Mouse (Mus musculus): ENCODE measurements around the gene Stam2. TPM values are rescaled to one million over a fixed set of nuclear protein-coding genes. Genes with fewer than 3 reads are reported as not detected.

Gene Stam2
- polyA plus RNA-seq, 1 experiment from 2014 or later = 9.9 TPM

DNA sequence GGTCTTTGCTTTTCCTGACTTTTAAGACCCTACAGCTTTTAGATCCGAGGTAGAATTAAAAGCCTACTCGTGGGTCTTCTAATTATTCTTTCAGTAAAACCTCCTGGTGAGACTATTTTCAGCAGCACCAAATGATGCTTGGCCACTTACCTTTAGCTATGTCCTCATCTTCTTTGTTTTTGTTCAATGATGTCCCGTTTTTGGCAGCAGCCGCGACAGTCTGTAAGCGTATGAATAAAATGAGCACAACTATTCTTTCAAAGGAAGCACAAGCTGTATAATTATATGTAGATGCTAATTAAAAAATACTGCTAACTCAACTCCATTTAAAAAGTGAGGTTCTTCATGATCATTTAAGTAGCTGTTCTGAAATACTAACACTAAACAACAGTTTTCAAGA lies 26.5 kb downstream of the Stam2 start:
- no peak for ATAC-seq
- no peak overlapping the region for H3K4me3 ChIP-seq (ENCODE audit: low read depth, low read length)
- WGBS (ENCODE audit: insufficient replicate concordance) = 86% methylated on average over 6 of the region's 6 CpGs

DNA sequence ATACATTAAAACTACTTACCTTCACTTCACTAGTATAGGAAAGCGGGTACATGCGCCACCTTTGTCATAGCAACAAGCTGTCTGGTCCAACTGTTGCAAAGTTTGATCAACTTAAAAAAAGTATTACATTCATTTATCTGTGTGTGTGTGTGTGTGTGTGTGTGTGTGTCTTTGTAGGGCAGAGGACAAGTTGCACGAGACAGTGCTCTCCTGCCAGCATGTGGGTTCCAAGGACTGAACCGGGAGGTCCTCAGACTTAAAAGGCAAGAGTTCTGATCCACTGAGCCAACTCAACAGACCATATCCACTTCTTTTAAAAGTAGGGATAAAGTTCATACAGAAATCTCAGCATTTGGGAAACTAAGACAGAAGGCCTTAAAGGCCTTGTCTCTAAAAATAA lies 28.0 kb downstream of the Stam2 start:
- no peak for ATAC-seq
- no peaks in the 10 kb centered on the region for H3K27me3 ChIP-seq (ENCODE audit: insufficient read depth, low read length)
- H3K9me3 ChIP-seq (ENCODE audit: low read length) = no peaks in the 10 kb centered on the region
- no peak for TF ChIP-seq EP300 (IDR thresholded peaks at IDR 0.05; ENCODE audit: low read depth)
- TF ChIP-seq CTCF (IDR thresholded peaks at IDR 0.05; ENCODE audit: low read depth) = no peak
- peaks cover 29% of the 10 kb centered on the region for H3K36me3 ChIP-seq (replicated peaks; ENCODE audit: insufficient read depth, low read length)
- DNase-seq = no peak
- no peak overlapping the region for H3K4me2 ChIP-seq (ENCODE audit: low read depth, low read length)
- no peak overlapping the region for H3K4me3 ChIP-seq (ENCODE audit: low read depth, low read length)
- no peak overlapping the region for H3K9ac ChIP-seq (replicated peaks)
- no peaks in the 10 kb centered on the region for H3K4me1 ChIP-seq (ENCODE audit: insufficient read depth)
- 88% methylated on average over 4 of the region's 4 CpGs for WGBS (ENCODE audit: insufficient replicate concordance)
- no peak overlapping the region for H3K27ac ChIP-seq (ENCODE audit: low read depth)

More for the DNA sequence above, 26.5 kb downstream of the Stam2 start:
- Histone ChIP-seq H3K36me3 (replicated peaks; ENCODE audit: insufficient read depth, low read length) (peaks cover 29% of the 10 kb centered on the region), H3K9ac (replicated peaks) (no peak overlapping the region), H3K9me3 (ENCODE audit: low read length) (no peaks in the 10 kb centered on the region), H3K4me2 (ENCODE audit: low read depth, low read length) (no peak overlapping the region), H3K27me3 (ENCODE audit: insufficient read depth, low read length) (no peaks in the 10 kb centered on the region), H3K27ac (ENCODE audit: low read depth) (no peak overlapping the region), H3K4me1 (ENCODE audit: insufficient read depth) (no peaks in the 10 kb centered on the region)
- DNase-seq = no peak
- TF ChIP-seq CTCF (IDR thresholded peaks at IDR 0.05; ENCODE audit: low read depth) (no peak), EP300 (IDR thresholded peaks at IDR 0.05; ENCODE audit: low read depth) (no peak)

DNA sequence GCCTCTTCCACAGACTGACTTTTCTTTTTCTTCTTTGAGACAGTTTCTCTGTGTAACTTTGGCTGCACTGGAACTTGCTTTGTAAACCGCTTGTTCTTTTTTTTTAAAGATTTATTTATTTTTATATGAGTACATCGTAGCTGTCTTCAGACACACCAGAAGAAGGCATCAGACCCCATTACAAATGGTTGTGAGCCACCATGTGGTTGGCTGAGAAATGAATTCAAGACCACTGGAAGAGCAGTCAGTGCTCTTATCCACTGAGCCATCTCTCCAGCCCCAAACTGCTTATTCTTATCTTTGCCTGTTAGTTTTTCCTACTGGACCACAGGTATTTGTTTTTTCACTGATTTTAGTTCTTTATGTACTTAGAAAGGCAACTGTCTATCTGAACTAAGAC lies 31.3 kb downstream of the Stam2 start:
- H3K36me3 ChIP-seq (replicated peaks; ENCODE audit: insufficient read depth, low read length) = peaks cover 29% of the 10 kb centered on the region
- H3K4me1 ChIP-seq (ENCODE audit: insufficient read depth) = no peaks in the 10 kb centered on the region
- no peak overlapping the region for H3K9ac ChIP-seq (replicated peaks)
- H3K4me2 ChIP-seq (ENCODE audit: low read depth, low read length) = no peak overlapping the region
- DNase-seq (no peak), ATAC-seq (no peak)
- no peak for TF ChIP-seq EP300 (IDR thresholded peaks at IDR 0.05; ENCODE audit: low read depth)
- TF ChIP-seq CTCF (IDR thresholded peaks at IDR 0.05; ENCODE audit: low read depth) = no peak
- H3K9me3 ChIP-seq (ENCODE audit: low read length) = no peaks in the 10 kb centered on the region
- H3K27ac ChIP-seq (ENCODE audit: low read depth) = no peak overlapping the region
- no peaks in the 10 kb centered on the region for H3K27me3 ChIP-seq (ENCODE audit: insufficient read depth, low read length)
- H3K4me3 ChIP-seq (ENCODE audit: low read depth, low read length) = no peak overlapping the region
- 90% methylated on average over 2 of the region's 2 CpGs for WGBS (ENCODE audit: insufficient replicate concordance)

GRCm38 (mm10) chr2:52709417-52709816 lies 32.7 kb downstream of the Stam2 start:
- peaks cover 23% of the 10 kb centered on the region for H3K36me3 ChIP-seq (replicated peaks; ENCODE audit: insufficient read depth, low read length)
- no peak overlapping the region for H3K4me3 ChIP-seq (ENCODE audit: low read depth, low read length)
- H3K27ac ChIP-seq (ENCODE audit: low read depth) = no peak overlapping the region
- no peak overlapping the region for H3K9ac ChIP-seq (replicated peaks)
- WGBS (ENCODE audit: insufficient replicate concordance) = 84% methylated on average over 5 of the region's 5 CpGs
- ATAC-seq (no peak), DNase-seq (no peak)
- H3K9me3 ChIP-seq (ENCODE audit: low read length) = no peaks in the 10 kb centered on the region
- no peaks in the 10 kb centered on the region for H3K4me1 ChIP-seq (ENCODE audit: insufficient read depth)
- no peaks in the 10 kb centered on the region for H3K27me3 ChIP-seq (ENCODE audit: insufficient read depth, low read length)
- TF ChIP-seq CTCF (IDR thresholded peaks at IDR 0.05; ENCODE audit: low read depth) (no peak), EP300 (IDR thresholded peaks at IDR 0.05; ENCODE audit: low read depth) (no peak)
- H3K4me2 ChIP-seq (ENCODE audit: low read depth, low read length) = no peak overlapping the region

DNA sequence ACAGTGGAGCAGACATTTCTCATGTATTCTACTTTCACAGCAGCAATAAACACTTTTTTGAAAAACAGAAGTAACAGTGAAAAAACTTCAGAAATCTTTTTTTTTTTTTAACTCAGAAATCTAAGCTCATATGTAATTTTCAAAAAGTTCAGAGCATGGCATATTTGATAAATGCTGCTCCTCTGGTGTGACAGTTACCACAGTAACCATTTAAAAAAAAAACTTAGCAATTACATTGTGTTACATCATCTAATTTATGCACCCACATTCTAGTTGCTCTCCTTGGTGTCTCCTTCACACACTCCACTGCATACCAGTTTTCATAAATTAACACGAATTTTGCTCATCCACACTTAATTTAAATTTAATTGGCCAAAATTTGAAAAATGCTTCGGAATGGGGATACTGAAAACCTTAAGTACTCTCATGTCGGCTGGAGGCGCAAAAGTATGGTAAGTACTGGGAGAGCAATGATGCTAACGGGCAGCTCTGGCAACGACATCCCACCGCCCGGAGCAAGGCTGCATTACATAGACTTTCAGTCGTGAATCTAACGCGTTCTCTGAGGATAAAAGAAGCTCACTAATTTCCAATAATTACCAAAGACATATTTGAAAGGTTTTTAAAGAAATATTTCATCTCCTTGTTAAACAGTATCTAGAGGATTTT lies 40.6 kb downstream of the Stam2 start:
- TF ChIP-seq EP300 (IDR thresholded peaks at IDR 0.05; ENCODE audit: low read depth) (no peak), CTCF (IDR thresholded peaks at IDR 0.05; ENCODE audit: low read depth) (no peak)
- DNase-seq (no peak), ATAC-seq (no peak)
- Histone ChIP-seq H3K9ac (replicated peaks) (no peak overlapping the region), H3K27ac (ENCODE audit: low read depth) (no peak overlapping the region), H3K4me1 (ENCODE audit: insufficient read depth) (no peaks in the 10 kb centered on the region), H3K36me3 (replicated peaks; ENCODE audit: insufficient read depth, low read length) (peaks cover 14% of the 10 kb centered on the region), H3K9me3 (ENCODE audit: low read length) (no peaks in the 10 kb centered on the region), H3K4me2 (ENCODE audit: low read depth, low read length) (no peak overlapping the region), H3K4me3 (ENCODE audit: low read depth, low read length) (no peak overlapping the region), H3K27me3 (ENCODE audit: insufficient read depth, low read length) (no peaks in the 10 kb centered on the region)
- 88% methylated on average over 11 of the region's 11 CpGs for WGBS (ENCODE audit: insufficient replicate concordance)

DNA sequence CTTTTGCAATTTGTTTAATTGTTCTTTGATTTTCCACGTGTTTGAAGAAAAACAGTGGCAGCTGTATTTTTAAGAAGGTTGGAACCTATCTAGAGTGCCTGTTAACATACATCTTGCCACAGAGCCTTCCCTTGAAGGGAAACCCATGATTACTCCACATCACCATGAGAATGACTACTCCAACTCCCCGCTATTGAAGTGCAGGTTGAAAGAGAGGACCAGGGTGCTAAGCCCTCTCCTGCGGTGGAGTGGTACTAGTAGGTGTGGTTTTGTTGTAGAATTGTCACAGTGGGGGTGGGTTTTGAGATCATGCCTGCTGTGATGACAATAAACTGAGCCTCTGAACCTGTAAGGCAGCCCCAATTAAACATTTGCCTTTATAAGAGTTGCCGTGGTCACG lies 41.7 kb downstream of the Stam2 start:
- no peak overlapping the region for H3K4me3 ChIP-seq (ENCODE audit: low read depth, low read length)
- no peak for TF ChIP-seq EP300 (IDR thresholded peaks at IDR 0.05; ENCODE audit: low read depth)
- no peak for TF ChIP-seq CTCF (IDR thresholded peaks at IDR 0.05; ENCODE audit: low read depth)
- no peaks in the 10 kb centered on the region for H3K4me1 ChIP-seq (ENCODE audit: insufficient read depth)
- no peak overlapping the region for H3K27ac ChIP-seq (ENCODE audit: low read depth)
- no peaks in the 10 kb centered on the region for H3K27me3 ChIP-seq (ENCODE audit: insufficient read depth, low read length)
- DNase-seq (no peak), ATAC-seq (no peak)
- no peaks in the 10 kb centered on the region for H3K9me3 ChIP-seq (ENCODE audit: low read length)
- H3K9ac ChIP-seq (replicated peaks) = no peak overlapping the region
- WGBS (ENCODE audit: insufficient replicate concordance) = 73% methylated on average over 5 of the region's 5 CpGs
- H3K36me3 ChIP-seq (replicated peaks; ENCODE audit: insufficient read depth, low read length) = peaks cover 14% of the 10 kb centered on the region
- no peak overlapping the region for H3K4me2 ChIP-seq (ENCODE audit: low read depth, low read length)

Data from liver, postnatal 0 days (tissue).